Mouse (Mus musculus) frontal cortex, postnatal 14 days (tissue): ENCODE results near the gene Ptpn21.
A peak's percentile ranks its signal among the peaks of the same experiment; 100 is the strongest.

Experiments
- DNase-seq, 2 experiments: peaks; one replicate each; pipeline ENCODE4 v3.0.0; 2022; ENCODE audit warnings: low spot score in 2 of 2

Ptpn21 gene

GRCm38 (mm10) chr12:98724224-98724623, 13.0 kb downstream of the Ptpn21 start:
- DNase-seq: no peak

- no peak for DNase-seq
Observed at GRCm38 (mm10) chr12:98721030-98721429, 16.2 kb downstream of the Ptpn21 start.

GRCm38 (mm10) chr12:98720628-98721027, 16.6 kb downstream of the Ptpn21 start:
- no peak for DNase-seq

GRCm38 (mm10) chr12:98716142-98716541, 21.1 kb downstream of the Ptpn21 start:
- DNase-seq: no peak

GRCm38 (mm10) chr12:98714757-98715156, 22.4 kb downstream of the Ptpn21 start:
- DNase-seq: no peak

- no peak for DNase-seq
Observed at GRCm38 (mm10) chr12:98713621-98714103, 23.5 kb downstream of the Ptpn21 start.

- no peak for DNase-seq
Observed at GRCm38 (mm10) chr12:98712819-98713218, 24.4 kb downstream of the Ptpn21 start.

- DNase-seq: no peak
Observed at GRCm38 (mm10) chr12:98703961-98704360, 33.2 kb downstream of the Ptpn21 start.

GRCm38 (mm10) chr12:98703554-98703953, 33.7 kb downstream of the Ptpn21 start:
- DNase-seq: no peak

- no peak for DNase-seq
Observed at GRCm38 (mm10) chr12:98701564-98701963, 35.6 kb downstream of the Ptpn21 start.

GRCm38 (mm10) chr12:98697202-98697601, 40.0 kb downstream of the Ptpn21 start:
- DNase-seq: no peak

- DNase-seq: no peak
Observed at GRCm38 (mm10) chr12:98690230-98690629, 47.0 kb downstream of the Ptpn21 start.

GRCm38 (mm10) chr12:98683574-98683973, 53.6 kb downstream of the Ptpn21 start:
- DNase-seq: no peak

GRCm38 (mm10) chr12:98683171-98683570, 54.0 kb downstream of the Ptpn21 start:
- no peak for DNase-seq

- DNase-seq: no peak
Observed at GRCm38 (mm10) chr12:98682196-98682595, 55.0 kb downstream of the Ptpn21 start.

- no peak for DNase-seq
Observed at GRCm38 (mm10) chr12:98679906-98680305, 57.3 kb downstream of the Ptpn21 start.

GRCm38 (mm10) chr12:98677336-98677735, 59.9 kb downstream of the Ptpn21 start:
- no peak for DNase-seq

GRCm38 (mm10) chr12:98676861-98677260, 60.3 kb downstream of the Ptpn21 start:
- no peak for DNase-seq

- peak; percentile 64 to 68 for DNase-seq
Observed at GRCm38 (mm10) chr12:98674627-98675143, 62.5 kb downstream of the Ptpn21 start.

- no peak for DNase-seq
Observed at GRCm38 (mm10) chr12:98673879-98674278, 63.3 kb downstream of the Ptpn21 start.

- DNase-seq: no peak
Observed at GRCm38 (mm10) chr12:98670429-98670828, 66.8 kb downstream of the Ptpn21 start.

GRCm38 (mm10) chr12:98669864-98670263, 67.3 kb downstream of the Ptpn21 start:
- no peak for DNase-seq

GRCm38 (mm10) chr12:98669086-98669485, 68.1 kb downstream of the Ptpn21 start:
- no peak for DNase-seq

GRCm38 (mm10) chr12:98668132-98668814, 68.9 kb downstream of the Ptpn21 start:
- peak; percentile 46 to 47 for DNase-seq
